Mouse (Mus musculus): Measurements from ENCODE around the gene Efnb2. TPM values are rescaled to one million over a fixed set of nuclear protein-coding genes. Genes with fewer than 3 reads are reported as not detected.

Gene Efnb2
- polyA plus RNA-seq, 1 experiment, result 161 TPM

DNA sequence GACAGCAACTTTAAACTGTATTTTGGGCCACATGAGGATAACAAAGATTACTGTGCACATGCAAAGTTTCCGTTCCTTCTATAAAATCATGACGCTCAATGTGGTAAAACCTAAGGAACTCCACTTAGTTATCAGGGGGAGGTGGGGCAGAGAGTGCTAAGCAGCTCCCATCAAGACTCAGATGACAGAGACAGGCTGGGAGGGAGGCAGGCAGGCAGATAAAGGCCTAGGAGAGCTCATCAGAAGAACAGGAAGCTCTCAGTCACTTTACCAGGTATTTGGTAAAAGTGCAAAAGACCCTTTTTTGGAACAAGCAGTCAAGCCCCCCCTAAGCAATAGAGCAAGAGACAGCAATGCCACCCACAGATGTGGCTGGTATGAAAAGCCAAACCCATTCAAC, 24.5 kb upstream of the Efnb2 start:
- DNase-seq, result no peak
- H3K4me1 ChIP-seq (ENCODE audit: control insufficient read depth, insufficient read depth, low read length), result peaks cover 28% of the 10 kb centered on the region
- H3K4me3 ChIP-seq (replicated peaks; ENCODE audit: extremely low read depth, low read depth, low read length), result no peak overlapping the region
- WGBS, result 57% methylated on average over 2 of the region's 2 CpGs
- TF ChIP-seq POLR2A (IDR thresholded peaks at IDR 0.05; ENCODE audit: borderline replicate concordance, extremely low read depth, low read depth, low read length) (no peak), CTCF (IDR thresholded peaks at IDR 0.05; ENCODE audit: insufficient read depth, low read length) (no peak)

DNA sequence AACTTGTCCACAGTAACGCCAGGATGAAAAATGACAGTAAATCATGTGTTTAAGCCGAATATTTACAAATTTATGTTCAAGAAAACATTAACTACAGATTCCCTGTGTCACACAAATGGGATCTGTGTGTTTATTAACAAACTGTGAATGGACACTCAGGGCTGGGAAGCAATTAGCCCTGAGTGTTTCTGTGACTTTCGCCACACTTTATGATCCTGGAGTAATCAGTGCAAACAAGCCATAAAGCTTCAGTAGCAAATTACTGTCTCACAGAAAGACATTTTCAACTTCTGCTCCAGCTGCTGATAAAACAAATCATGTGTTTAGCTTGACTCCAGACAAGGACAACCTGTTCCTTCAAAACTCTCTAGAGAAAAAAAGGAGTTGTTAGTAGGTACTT, 21.7 kb upstream of the Efnb2 start:
- Histone ChIP-seq H3K4me1 (ENCODE audit: control insufficient read depth, insufficient read depth, low read length) (peaks cover 21% of the 10 kb centered on the region), H3K4me3 (replicated peaks; ENCODE audit: extremely low read depth, low read depth, low read length) (no peak overlapping the region)
- no peak for DNase-seq
- TF ChIP-seq CTCF (IDR thresholded peaks at IDR 0.05; ENCODE audit: insufficient read depth, low read length), result no peak
- TF ChIP-seq POLR2A (IDR thresholded peaks at IDR 0.05; ENCODE audit: borderline replicate concordance, extremely low read depth, low read depth, low read length), result no peak
- 74% methylated on average over 3 of the region's 3 CpGs for WGBS

DNA sequence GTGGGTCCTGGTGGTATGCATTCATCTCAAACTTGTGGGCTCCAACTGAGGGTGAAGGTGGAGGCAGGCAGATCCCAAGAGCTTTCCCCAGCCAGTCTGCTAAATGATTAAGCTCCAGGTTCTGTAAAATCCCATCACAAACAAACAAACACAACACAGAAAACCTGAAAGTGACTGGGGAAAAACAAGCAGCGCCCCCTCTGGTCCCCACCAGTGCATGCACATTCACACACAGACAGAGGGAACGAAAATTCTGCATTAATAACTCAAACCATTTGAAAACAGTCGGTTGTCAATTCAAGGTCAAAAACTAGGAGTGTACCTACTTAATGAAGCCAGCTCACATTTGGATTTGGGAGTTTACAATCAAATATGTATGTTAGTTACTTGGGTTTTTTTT, 17.2 kb upstream of the Efnb2 start:
- H3K4me1 ChIP-seq (ENCODE audit: control insufficient read depth, insufficient read depth, low read length), result peaks cover 12% of the 10 kb centered on the region
- no peak overlapping the region for H3K4me3 ChIP-seq (replicated peaks; ENCODE audit: extremely low read depth, low read depth, low read length)
- TF ChIP-seq CTCF (IDR thresholded peaks at IDR 0.05; ENCODE audit: insufficient read depth, low read length), result no peak
- no peak for TF ChIP-seq POLR2A (IDR thresholded peaks at IDR 0.05; ENCODE audit: borderline replicate concordance, extremely low read depth, low read depth, low read length)
- no peak for DNase-seq
- 90% methylated on average over 3 of the region's 3 CpGs for WGBS

DNA sequence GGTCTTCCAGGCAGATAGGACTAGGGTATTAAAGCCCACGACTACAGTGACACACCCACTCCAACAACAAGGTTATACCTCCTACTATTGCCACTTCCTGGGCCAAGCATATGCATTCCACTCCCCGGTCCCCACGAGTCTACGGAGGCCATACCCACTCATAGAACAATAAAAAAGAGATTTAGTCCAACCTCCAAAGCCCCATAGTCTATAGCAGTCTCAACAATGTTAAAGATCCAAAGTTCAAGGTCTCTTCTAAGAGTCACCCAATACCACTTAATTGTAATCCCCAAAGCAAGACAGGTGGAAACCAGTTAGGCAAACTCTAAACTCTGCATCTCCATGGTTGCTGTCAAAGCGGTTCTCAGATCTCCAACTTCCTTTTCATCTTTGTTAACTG, 13.8 kb upstream of the Efnb2 start:
- no peak for DNase-seq
- peaks cover 12% of the 10 kb centered on the region for H3K4me1 ChIP-seq (ENCODE audit: control insufficient read depth, insufficient read depth, low read length)
- 60% methylated on average over 5 of the region's 5 CpGs for WGBS
- H3K4me3 ChIP-seq (replicated peaks; ENCODE audit: extremely low read depth, low read depth, low read length), result no peak overlapping the region
- TF ChIP-seq CTCF (IDR thresholded peaks at IDR 0.05; ENCODE audit: insufficient read depth, low read length), result no peak
- TF ChIP-seq POLR2A (IDR thresholded peaks at IDR 0.05; ENCODE audit: borderline replicate concordance, extremely low read depth, low read depth, low read length), result no peak

DNA sequence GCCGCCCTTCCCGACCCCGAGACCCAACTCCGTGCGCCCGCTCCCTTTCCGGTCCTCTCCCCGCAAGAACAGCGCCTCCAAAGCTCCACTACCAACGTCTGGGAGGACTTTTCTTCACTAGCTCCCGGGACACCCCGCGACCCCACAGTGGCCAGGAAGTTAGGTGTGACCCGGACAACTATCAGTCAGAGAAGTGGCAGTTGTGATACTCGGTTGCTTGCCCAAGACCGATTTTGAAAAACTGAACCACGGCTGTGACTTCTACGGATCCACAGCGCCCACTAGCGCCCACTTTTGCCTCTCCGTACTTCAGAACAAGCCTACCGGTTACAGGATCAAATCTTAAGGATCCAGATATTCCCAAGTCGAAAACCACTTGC, 707 bp upstream of the Efnb2 start:
- Histone ChIP-seq H3K4me1 (ENCODE audit: control insufficient read depth, insufficient read depth, low read length) (peaks cover 3% of the 10 kb centered on the region; the same call in 1 of the 2 replicates), H3K4me3 (replicated peaks; ENCODE audit: extremely low read depth, low read depth, low read length) (peak overlapping the region; percentile 76)
- WGBS, result 2% methylated on average over 23 of the region's 23 CpGs
- no peak for TF ChIP-seq POLR2A (IDR thresholded peaks at IDR 0.05; ENCODE audit: borderline replicate concordance, extremely low read depth, low read depth, low read length)
- peak; percentile 82 for TF ChIP-seq CTCF (IDR thresholded peaks at IDR 0.05; ENCODE audit: insufficient read depth, low read length)
- peak; percentile 90 for DNase-seq

DNA sequence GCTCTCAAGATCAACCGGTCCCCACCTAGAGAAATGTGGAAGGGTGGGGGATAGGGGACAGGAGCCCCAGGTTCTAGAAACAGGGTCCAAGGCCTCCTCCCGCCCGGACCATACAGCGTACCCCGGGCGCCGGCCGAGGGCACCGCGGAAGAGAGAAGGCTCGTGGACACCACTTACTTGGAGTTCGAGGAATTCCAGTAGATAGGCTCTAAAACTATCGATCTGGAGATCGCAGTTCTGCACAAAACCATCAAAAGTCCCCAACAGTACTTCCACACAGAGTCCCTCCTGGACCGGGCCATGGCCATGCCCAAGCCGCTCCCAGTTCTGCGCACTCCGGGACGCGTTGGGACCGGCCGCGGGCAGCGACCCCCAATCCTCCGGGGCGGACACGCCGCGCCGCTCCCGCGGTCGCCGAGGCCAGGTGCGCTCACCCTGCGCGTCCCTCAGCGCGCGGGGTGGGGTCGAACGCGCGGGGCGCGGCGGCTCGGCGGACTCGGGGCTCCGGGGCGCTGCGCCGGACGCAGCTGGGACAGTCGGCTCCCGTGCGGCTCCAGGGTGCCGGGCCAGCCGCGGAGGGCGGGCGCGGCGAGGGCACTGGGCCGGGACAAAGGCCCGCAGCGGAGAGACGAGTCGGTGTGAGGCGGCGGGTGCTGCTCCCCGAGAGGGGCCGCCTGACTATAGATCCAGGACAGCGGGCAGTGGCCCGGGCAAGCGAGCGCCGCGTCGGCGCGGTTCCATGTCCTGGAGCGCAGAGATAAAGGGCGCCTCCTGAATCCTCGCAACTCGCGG, 539 bp downstream of the Efnb2 start:
- H3K4me3 ChIP-seq (replicated peaks; ENCODE audit: extremely low read depth, low read depth, low read length), result peak overlapping the region; percentile 88
- H3K4me1 ChIP-seq (ENCODE audit: control insufficient read depth, insufficient read depth, low read length), result peaks cover 3% of the 10 kb centered on the region; the same call in 1 of the 2 replicates
- DNase-seq, result peak; percentile 55
- TF ChIP-seq CTCF (IDR thresholded peaks at IDR 0.05; ENCODE audit: insufficient read depth, low read length) (no peak), POLR2A (IDR thresholded peaks at IDR 0.05; ENCODE audit: borderline replicate concordance, extremely low read depth, low read depth, low read length) (no peak)
- WGBS, result 1% methylated on average over 82 of the region's 88 CpGs

DNA sequence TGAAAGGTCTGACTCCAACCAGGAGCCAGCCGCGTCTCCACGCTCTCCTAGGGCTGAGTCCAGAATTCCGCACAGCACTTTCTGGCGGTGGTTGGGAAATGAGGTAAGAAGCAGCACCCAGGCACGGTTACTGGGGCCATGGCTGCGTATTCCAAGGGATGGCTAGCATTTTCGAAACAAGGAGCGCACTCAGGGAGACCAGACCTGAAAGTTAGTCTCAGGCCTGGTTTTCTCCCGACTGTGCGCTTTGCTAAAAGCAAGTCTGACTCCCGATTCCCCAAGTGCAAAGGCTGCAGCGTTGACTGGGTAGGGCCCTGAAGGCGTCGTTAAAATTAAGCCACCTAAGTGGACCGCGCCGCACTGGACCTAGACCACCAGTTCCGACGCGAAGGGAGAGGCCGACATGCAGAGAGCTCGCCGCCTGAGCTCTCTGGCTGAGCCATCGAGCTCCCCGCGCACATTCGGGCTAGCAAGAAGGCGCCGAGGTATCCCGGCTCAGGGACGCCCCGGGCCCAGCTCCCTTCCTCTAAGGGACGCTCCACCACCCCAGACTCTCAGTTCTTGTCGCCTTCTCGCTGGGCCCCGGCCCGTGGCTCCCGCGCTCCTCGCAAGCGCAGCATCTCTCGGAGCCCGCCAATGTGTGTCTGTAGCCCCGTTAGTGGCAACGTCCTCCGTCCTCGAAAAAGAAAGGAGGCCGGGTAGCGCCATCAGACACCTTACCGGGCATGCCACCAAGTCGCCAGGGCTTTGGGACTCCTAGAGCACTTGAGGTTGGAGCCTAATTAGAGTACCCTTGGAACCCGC, 1.3 kb downstream of the Efnb2 start:
- Histone ChIP-seq H3K4me1 (ENCODE audit: control insufficient read depth, insufficient read depth, low read length) (peaks cover 3% of the 10 kb centered on the region; the same call in 1 of the 2 replicates), H3K4me3 (replicated peaks; ENCODE audit: extremely low read depth, low read depth, low read length) (peak overlapping the region; percentile 88)
- WGBS, result 1% methylated on average over 53 of the region's 53 CpGs
- TF ChIP-seq CTCF (IDR thresholded peaks at IDR 0.05; ENCODE audit: insufficient read depth, low read length), result no peak
- 0 out of 2 replicates have a peak, but pooled peaks have one; percentile 10 for TF ChIP-seq POLR2A (IDR thresholded peaks at IDR 0.05; ENCODE audit: borderline replicate concordance, extremely low read depth, low read depth, low read length)
- DNase-seq, result peak; percentile 60

DNA sequence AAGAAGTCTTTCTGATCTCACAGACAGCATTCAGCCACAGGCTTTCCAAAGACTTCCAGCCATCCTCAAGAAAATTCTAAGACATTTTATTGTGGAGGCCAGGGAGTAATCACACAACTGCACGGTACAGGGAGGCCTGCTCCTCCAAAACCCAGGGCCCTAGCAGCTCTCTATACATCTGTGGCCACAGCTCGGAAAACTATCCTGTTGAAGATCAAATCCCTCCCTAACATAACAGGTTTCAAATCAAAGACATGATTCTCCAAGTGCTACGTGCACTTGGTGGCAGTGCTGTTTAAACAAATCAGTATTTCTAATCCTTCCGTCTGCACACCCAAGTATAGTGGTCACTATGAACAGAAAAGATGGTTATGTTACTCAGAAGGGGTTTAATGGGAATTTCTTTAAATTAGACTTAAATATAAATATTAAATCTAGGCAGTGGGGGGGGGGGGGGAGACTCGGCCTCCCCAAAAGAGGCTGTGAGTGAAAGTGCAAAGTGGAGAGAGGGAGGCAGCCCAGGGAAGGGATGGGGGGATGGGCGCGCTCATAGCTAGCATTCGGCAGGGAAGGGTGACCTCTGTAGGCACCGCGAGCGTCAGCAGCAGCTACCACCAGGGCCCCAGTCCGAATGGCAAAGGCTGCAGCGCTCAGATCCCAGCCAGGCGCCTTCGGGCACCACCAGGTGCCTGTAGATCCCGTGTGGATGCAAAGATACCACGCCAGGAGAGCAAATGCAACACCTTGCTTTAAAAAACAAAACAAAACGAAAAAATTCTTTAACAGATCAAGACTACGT, 2.4 kb downstream of the Efnb2 start:
- peak; percentile 33; the same call in 1 of the 2 replicates for TF ChIP-seq POLR2A (IDR thresholded peaks at IDR 0.05; ENCODE audit: borderline replicate concordance, extremely low read depth, low read depth, low read length)
- peak; percentile 67 for TF ChIP-seq CTCF (IDR thresholded peaks at IDR 0.05; ENCODE audit: insufficient read depth, low read length)
- 11% methylated on average over 19 of the region's 19 CpGs for WGBS

More for the DNA sequence above, 2.4 kb downstream of the Efnb2 start:
- peaks cover 3% of the 10 kb centered on the region; the same call in 1 of the 2 replicates for H3K4me1 ChIP-seq (ENCODE audit: control insufficient read depth, insufficient read depth, low read length)
- peak overlapping the region; percentile 88 for H3K4me3 ChIP-seq (replicated peaks; ENCODE audit: extremely low read depth, low read depth, low read length)
- peak; percentile 78 for DNase-seq

Data from lung, adult 2 months (tissue).